Mouse (Mus musculus) neural tube, embryonic 14.5 days (tissue): ENCODE results near the gene Gm13277. TPM values are rescaled to one million over a fixed set of nuclear protein-coding genes. Genes with fewer than 3 reads are reported as not detected.
"Not testable (repeated sequence)": the region's sequence is repeated elsewhere in the genome, so short reads cannot be mapped to it uniquely, and the experiment has no call there.

ENCODE experiments used
- ATAC-seq: fragments of 200-750 bp; cut with Nextera tagmentation; 2 replicates; pipeline ENCODE4 v1.8.0; 2017; ENCODE audit warnings: low read depth, mild to moderate bottlenecking, moderate TSS enrichment, moderate library complexity
- H3K27ac ChIP-seq: fragments of 300-500 bp; sonication (generic); 2 replicates; pipeline ENCODE4 v1.5.1; 2014; ENCODE audit warnings: low read depth, mild to moderate bottlenecking, control low read depth, low read length, moderate library complexity, mixed read lengths
- H3K27me3 ChIP-seq: fragments of 300-500 bp; sonication (generic); 2 replicates; pipeline ENCODE4 v1.6.1; 2014; ENCODE audit warnings: low read length; ENCODE audit not compliant: control insufficient read depth, insufficient read depth
- H3K36me3 ChIP-seq: fragments of 300-500 bp; sonication (generic); 2 replicates; pipeline ENCODE4 v1.6.1; 2014; ENCODE audit warnings: low read length, mixed read lengths; ENCODE audit not compliant: control insufficient read depth, insufficient read depth
- H3K4me1 ChIP-seq: fragments of 300-500 bp; sonication (generic); 2 replicates; pipeline ENCODE4 v1.6.1; 2014; ENCODE audit warnings: low read length; ENCODE audit not compliant: control insufficient read depth, insufficient read depth
- H3K4me2 ChIP-seq: fragments of 300-500 bp; sonication (generic); 2 replicates; pipeline ENCODE4 v1.6.1; 2014; ENCODE audit warnings: mild to moderate bottlenecking, low read depth, low read length, control low read depth
- H3K4me3 ChIP-seq: fragments of 300-500 bp; sonication (generic); 2 replicates; pipeline ENCODE4 v1.5.1; 2014; ENCODE audit warnings: low read depth, low read length, control low read depth, mixed read lengths
- H3K9ac ChIP-seq: fragments of 300-500 bp; sonication (generic); replicated peaks from 2 replicates; pipeline ENCODE4 v1.6.1; 2014; ENCODE audit warnings: low read depth, mild to moderate bottlenecking, control low read depth, low read length, mixed read lengths
- H3K9me3 ChIP-seq: fragments of 300-500 bp; sonication (generic); 2 replicates; pipeline ENCODE4 v1.6.1; 2016; ENCODE audit warnings: low read length; ENCODE audit not compliant: control insufficient read depth
- WGBS: fragments of 180-500 bp; shearing (Covaris S2); extraction: QIAGEN DNeasy Blood & Tissue Kit; methylation state at CpG from one replicate; pipeline ENCODE4 v1.1.7; 2014; 5-methylcytosine and 5-hydroxymethylcytosine counted together
- polyA plus RNA-seq: library from polyadenylated mRNA; unstranded; fragments of >200 nt; fragmentation: Nextera tagmentation; extraction: Ambion mirVana; gene quantifications from 2 replicates; pipeline ENCODE4 v1.2.1, GENCODE M21; 2014

Gm13277 gene
- polyA plus RNA-seq, 1 experiment from 2014 or later = not detected

DNA sequence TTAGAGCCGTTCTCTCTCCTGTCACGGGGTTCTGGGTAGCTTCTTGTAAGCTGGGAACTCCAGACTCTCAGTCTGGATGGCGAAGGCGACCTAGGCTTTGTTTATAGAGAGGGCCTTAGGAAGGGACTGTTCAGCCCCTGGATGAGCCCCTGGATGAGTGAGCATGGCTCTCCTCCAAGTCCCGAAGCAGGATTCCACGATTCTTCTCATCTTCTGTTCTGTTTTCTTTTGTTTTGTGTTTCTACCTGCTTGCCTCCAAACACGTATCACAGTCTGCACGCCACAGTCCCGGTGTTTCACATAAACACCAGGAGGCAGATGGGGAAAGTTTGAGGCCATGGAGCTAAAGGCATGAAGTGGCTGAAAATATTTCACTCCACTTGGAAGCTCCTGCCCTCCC, 29.7 kb upstream of the Gm13277 start:
- ATAC-seq, H3K9ac ChIP-seq, H3K4me3 ChIP-seq, H3K9me3 ChIP-seq, H3K4me2 ChIP-seq, H3K27ac ChIP-seq, H3K36me3 ChIP-seq, H3K4me1 ChIP-seq, H3K27me3 ChIP-seq: not testable (repeated sequence)
- WGBS = 96% methylated on average over 9 of the region's 9 CpGs

DNA sequence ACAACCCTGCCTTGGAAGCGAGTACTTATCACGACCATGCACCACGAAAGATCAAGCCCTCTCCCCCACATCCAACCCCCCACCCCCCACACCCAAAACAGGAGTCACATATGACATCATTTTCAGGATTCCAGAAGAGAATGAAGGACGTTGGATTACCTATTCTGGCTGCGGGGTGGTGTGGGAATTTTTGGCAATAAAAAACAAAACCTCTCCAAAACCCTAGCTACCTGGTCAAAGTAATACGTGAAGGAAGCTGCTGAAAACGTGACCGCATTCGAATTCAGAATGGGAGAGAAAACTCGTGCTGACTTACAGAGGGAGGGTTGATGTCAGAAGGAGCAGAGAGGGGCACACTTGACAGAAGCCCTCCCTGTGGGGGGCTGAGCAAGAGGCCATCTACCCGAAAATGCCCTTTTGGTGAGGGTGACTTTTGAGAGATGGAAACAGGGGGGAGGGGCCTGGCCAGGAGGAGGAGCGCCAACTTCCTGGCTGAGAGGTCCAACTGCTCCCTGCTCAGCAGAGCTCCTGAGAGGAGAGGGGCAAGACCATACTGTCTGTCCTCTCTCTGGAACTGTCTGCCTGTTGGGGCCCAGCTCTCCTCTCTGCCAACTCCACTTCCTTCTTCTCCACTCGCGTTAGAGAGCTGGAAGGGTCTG, 28.7 kb upstream of the Gm13277 start, which contains the start of gene Gm13283:
Gene Gm13283 (plus strand): TSS at position 510 of the 659 bp plus-strand sequence.
- 33% methylated on average over 10 of the region's 14 CpGs for WGBS
- H3K9me3 ChIP-seq, H3K36me3 ChIP-seq, H3K27me3 ChIP-seq, ATAC-seq, H3K27ac ChIP-seq, H3K9ac ChIP-seq, H3K4me1 ChIP-seq: not testable (repeated sequence)
- peak within 1 kb of the TSS; percentile 53 for H3K4me2 ChIP-seq
- peak within 1 kb of the TSS; percentile 20; the same call in 1 of the 2 replicates for H3K4me3 ChIP-seq

DNA sequence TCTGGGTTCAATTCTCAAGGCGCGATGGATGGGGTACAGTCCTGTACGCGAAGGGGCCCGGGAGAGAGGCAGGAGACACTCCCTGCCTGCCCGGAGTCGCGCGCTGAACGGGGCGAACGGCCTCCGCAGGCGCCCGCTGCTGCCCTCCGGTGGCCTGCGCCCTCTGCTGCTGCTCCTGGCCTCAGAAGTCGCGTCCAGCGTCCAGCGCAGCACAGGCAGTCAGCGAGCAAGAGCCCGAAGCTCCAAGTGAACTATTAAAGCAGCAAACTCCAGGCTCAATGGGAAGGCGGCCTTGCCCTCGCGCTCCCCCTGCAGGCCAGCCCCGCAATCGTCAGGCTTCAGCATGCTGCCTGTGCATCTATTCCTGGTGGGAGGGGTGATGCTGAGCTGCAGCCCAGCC, 28.0 kb upstream of the Gm13277 start:
- not testable (repeated sequence) for H3K27ac ChIP-seq, H3K9me3 ChIP-seq, H3K9ac ChIP-seq, H3K4me1 ChIP-seq, H3K27me3 ChIP-seq, ATAC-seq, H3K36me3 ChIP-seq
- Histone ChIP-seq H3K4me2 (peak overlapping the region; percentile 53), H3K4me3 (peak overlapping the region; percentile 20; the same call in 1 of the 2 replicates)
- WGBS = 0% methylated on average over 17 of the region's 28 CpGs

DNA sequence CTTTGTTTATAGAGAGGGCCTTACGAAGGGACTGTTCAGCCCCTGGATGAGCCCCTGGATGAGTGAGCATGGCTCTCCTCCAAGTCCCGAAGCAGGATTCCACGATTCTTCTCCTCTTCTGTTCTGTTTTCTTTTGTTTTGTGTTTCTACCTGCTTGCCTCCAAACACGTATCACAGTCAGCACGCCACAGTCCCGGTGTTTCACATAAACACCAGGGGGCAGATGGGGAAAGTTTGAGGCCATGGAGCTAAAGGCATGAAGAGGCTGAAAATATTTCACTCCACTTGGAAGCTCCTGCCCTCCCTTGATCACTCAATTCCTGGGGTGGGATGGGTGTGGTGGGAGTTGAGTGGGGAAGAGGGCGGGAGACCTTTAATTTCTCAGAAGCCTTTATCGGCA, 26.7 kb upstream of the Gm13277 start:
- H3K9me3 ChIP-seq, H3K27ac ChIP-seq, H3K4me1 ChIP-seq, H3K36me3 ChIP-seq, H3K9ac ChIP-seq, H3K27me3 ChIP-seq, H3K4me3 ChIP-seq, ATAC-seq, H3K4me2 ChIP-seq: not testable (repeated sequence)
- WGBS = 75% methylated on average over 6 of the region's 8 CpGs

DNA sequence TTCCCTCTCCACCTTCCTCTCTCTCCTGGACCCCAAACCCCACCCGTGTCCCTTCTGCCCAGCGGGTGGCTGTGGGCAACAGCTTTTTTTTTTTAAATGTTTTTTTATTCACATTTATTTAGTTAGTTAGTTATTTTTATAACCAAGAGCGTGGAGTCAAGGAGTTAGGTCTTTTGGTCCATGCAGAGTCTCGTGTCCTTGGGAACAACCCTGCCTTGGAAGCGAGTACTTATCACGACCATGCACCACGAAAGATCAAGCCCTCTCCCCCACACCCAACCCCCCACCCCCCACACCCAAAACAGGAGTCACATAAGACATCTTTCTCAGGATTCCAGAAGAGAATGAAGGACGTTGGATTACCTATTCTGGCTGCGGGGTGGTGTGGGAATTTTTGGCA, 26.1 kb upstream of the Gm13277 start:
- not testable (repeated sequence) for H3K4me1 ChIP-seq, H3K4me3 ChIP-seq

DNA sequence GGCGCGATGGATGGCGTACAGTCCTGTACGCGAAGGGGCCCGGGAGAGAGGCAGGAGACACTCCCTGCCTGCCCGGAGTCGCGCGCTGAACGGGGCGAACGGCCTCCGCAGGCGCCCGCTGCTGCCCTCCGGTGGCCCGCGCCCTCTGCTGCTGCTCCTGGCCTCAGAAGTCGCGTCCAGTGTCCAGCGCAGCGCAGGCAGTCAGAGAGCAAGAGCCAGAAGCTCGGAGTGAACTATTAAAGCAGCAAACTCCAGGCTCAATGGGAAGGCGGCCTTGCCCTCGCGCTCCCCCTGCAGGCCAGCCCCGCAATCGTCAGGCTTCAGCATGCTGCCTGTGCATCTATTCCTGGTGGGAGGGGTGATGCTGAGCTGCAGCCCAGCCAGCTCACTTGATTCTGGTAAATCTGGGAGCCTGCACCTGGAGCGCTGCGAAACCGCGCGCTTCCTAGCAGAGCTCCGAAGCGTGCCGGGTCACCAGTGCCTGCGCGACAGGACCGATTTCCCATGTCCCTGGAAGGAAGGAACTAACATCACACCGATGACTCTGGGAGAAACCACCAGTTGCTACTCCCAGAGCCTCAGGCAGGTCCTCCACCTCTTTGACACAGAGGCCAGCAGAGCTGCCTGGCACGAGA, 24.9 kb upstream of the Gm13277 start:
- H3K9me3 ChIP-seq, ATAC-seq, H3K36me3 ChIP-seq, H3K27ac ChIP-seq, H3K4me1 ChIP-seq, H3K9ac ChIP-seq, H3K27me3 ChIP-seq: not testable (repeated sequence)
- Histone ChIP-seq H3K4me2 (peak overlapping the region; percentile 44), H3K4me3 (peak overlapping the region; percentile 20; the same call in 1 of the 2 replicates)
- 5% methylated on average over 20 of the region's 42 CpGs for WGBS

More for the DNA sequence above, 26.1 kb upstream of the Gm13277 start:
- not testable (repeated sequence) for H3K9me3 ChIP-seq, H3K4me2 ChIP-seq, ATAC-seq, H3K9ac ChIP-seq, H3K27me3 ChIP-seq, H3K36me3 ChIP-seq, H3K27ac ChIP-seq
- 58% methylated on average over 7 of the region's 9 CpGs for WGBS

DNA sequence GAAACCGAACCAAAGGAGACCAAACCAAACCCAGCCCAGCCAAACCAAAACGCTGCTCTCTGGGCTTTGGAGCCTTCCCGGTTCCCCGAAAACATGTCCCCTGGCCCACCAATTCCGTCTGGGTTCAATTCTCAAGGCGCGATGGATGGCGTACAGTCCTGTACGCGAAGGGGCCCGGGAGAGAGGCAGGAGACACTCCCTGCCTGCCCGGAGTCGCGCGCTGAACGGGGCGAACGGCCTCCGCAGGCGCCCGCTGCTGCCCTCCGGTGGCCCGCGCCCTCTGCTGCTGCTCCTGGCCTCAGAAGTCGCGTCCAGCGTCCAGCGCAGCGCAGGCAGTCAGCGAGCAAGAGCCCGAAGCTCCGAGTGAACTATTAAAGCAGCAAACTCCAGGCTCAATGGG, 14.9 kb upstream of the Gm13277 start, which contains the start of gene Gm13290:
Gene Gm13290 (plus strand): TSS at position 301 of the 400 bp plus-strand sequence.
- not testable (repeated sequence) for H3K4me3 ChIP-seq, H3K4me2 ChIP-seq, H3K9me3 ChIP-seq, H3K27me3 ChIP-seq, ATAC-seq, H3K27ac ChIP-seq, H3K36me3 ChIP-seq, H3K4me1 ChIP-seq, H3K9ac ChIP-seq
- WGBS = no CpG with 5 or more reads among the region's 32 CpGs

DNA sequence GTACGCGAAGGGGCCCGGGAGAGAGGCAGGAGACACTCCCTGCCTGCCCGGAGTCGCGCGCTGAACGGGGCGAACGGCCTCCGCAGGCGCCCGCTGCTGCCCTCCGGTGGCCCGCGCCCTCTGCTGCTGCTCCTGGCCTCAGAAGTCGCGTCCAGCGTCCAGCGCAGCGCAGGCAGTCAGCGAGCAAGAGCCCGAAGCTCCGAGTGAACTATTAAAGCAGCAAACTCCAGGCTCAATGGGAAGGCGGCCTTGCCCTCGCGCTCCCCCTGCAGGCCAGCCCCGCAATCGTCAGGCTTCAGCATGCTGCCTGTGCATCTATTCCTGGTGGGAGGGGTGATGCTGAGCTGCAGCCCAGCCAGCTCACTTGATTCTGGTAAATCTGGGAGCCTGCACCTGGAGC, 11.8 kb upstream of the Gm13277 start, which contains the start of gene Gm13289:
Gene Gm13289 (plus strand): TSS at position 301 of the 400 bp plus-strand sequence.
- WGBS = no CpG with 5 or more reads among the region's 29 CpGs
- not testable (repeated sequence) for H3K4me3 ChIP-seq, H3K27ac ChIP-seq, H3K4me1 ChIP-seq, H3K9me3 ChIP-seq, H3K27me3 ChIP-seq, H3K4me2 ChIP-seq, ATAC-seq, H3K36me3 ChIP-seq, H3K9ac ChIP-seq

DNA sequence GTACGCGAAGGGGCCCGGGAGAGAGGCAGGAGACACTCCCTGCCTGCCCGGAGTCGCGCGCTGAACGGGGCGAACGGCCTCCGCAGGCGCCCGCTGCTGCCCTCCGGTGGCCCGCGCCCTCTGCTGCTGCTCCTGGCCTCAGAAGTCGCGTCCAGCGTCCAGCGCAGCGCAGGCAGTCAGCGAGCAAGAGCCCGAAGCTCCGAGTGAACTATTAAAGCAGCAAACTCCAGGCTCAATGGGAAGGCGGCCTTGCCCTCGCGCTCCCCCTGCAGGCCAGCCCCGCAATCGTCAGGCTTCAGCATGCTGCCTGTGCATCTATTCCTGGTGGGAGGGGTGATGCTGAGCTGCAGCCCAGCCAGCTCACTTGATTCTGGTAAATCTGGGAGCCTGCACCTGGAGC, 8.9 kb upstream of the Gm13277 start, which contains the start of gene Gm13272:
Gene Gm13272 (plus strand): TSS at position 301 of the 400 bp plus-strand sequence.
- not testable (repeated sequence) for ATAC-seq, H3K9me3 ChIP-seq, H3K36me3 ChIP-seq, H3K9ac ChIP-seq, H3K4me1 ChIP-seq, H3K4me3 ChIP-seq, H3K27ac ChIP-seq, H3K27me3 ChIP-seq, H3K4me2 ChIP-seq
- no CpG with 5 or more reads among the region's 29 CpGs for WGBS
